Mouse (Mus musculus) embryonic facial prominence, embryonic 12.5 days (tissue): Measurements from ENCODE around the gene Sp3. TPM values are rescaled to one million over a fixed set of nuclear protein-coding genes. Genes with fewer than 3 reads are reported as not detected.

Experiments
- microRNA-seq: library from miRNA; unstranded; fragments of <30 nt; microRNA quantifications from one replicate; pipeline ENCODE4, GENCODE M21; 2017
- polyA plus RNA-seq: library from polyadenylated mRNA; unstranded; fragments of >200 nt; fragmentation: Nextera tagmentation; extraction: Ambion mirVana; gene quantifications from 2 replicates; pipeline ENCODE4 v1.2.1, GENCODE M21; 2016

The Sp3 gene
- polyA plus RNA-seq, 1 experiment from 2014 or later: 77.8 TPM

Small RNAs within 50 kb of the gene (microRNA-seq; reads per million reads assigned to microRNA genes)
- not detected for gene Gm25960

Other genes starting within 250 kb of the Sp3 start
- not detected in 2 replicates for gene Gm11084, start 6.3 kb upstream of the Sp3 start, polyA plus RNA-seq
- gene Ola1, start 238.5 kb upstream of the Sp3 start, polyA plus RNA-seq: 106 and 108 TPM in 2 replicates